Mouse (Mus musculus) heart, embryonic 15.5 days (tissue): ENCODE results near the gene Klc2. TPM values are rescaled to one million over a fixed set of nuclear protein-coding genes. Genes with fewer than 3 reads are reported as not detected.

ENCODE experiments used
- ATAC-seq: fragments of 200-750 bp; cut with Nextera tagmentation; replicated peaks from 2 replicates; pipeline ENCODE4 v1.8.0; 2017; ENCODE audit warnings: low read depth, moderate TSS enrichment; ENCODE audit not compliant: insufficient number of reproducible peaks, insufficient read depth, low FRiP score
- H3K27ac ChIP-seq: fragments of 300-500 bp; sonication (generic); 2 replicates; pipeline ENCODE4 v1.5.1; 2015; ENCODE audit warnings: mild to moderate bottlenecking, inconsistent platforms
- H3K27me3 ChIP-seq: fragments of 300-500 bp; sonication (generic); 2 replicates; pipeline ENCODE4 v1.6.1; 2015; ENCODE audit warnings: inconsistent platforms
- H3K36me3 ChIP-seq: fragments of 300-500 bp; sonication (generic); 2 replicates; pipeline ENCODE4 v1.6.1; 2015; ENCODE audit warnings: mild to moderate bottlenecking, inconsistent platforms
- H3K4me1 ChIP-seq: fragments of 300-500 bp; sonication (generic); replicated peaks from 2 replicates; pipeline ENCODE4 v1.6.1; 2015; ENCODE audit warnings: inconsistent platforms
- H3K4me2 ChIP-seq: fragments of 300-500 bp; sonication (generic); 2 replicates; pipeline ENCODE4 v1.6.1; 2015; ENCODE audit warnings: inconsistent platforms, mild to moderate bottlenecking, moderate library complexity
- H3K4me3 ChIP-seq: fragments of 300-500 bp; sonication (generic); 2 replicates; pipeline ENCODE4 v1.5.1; 2015; ENCODE audit warnings: mild to moderate bottlenecking, inconsistent platforms
- H3K9ac ChIP-seq: fragments of 300-500 bp; sonication (generic); 2 replicates; pipeline ENCODE4 v1.6.1; 2015; ENCODE audit warnings: mild to moderate bottlenecking, inconsistent platforms
- H3K9me3 ChIP-seq: fragments of 300-500 bp; sonication (generic); replicated peaks from 2 replicates; pipeline ENCODE4 v1.6.1; 2016; ENCODE audit warnings: inconsistent platforms
- WGBS: fragments of 180-500 bp; shearing (Covaris S2); methylation state at CpG from one replicate; pipeline ENCODE4 v1.1.7; 2015; ENCODE audit warnings: mixed read lengths; 5-methylcytosine and 5-hydroxymethylcytosine counted together
- polyA plus RNA-seq: library from polyadenylated mRNA; unstranded; fragments of >200 nt; fragmentation: Nextera tagmentation; extraction: Ambion mirVana; gene quantifications from 2 replicates; pipeline ENCODE4 v1.2.1, GENCODE M21; 2015

The Klc2 gene
- polyA plus RNA-seq, 1 experiment from 2014 or later = 17.1 TPM

DNA sequence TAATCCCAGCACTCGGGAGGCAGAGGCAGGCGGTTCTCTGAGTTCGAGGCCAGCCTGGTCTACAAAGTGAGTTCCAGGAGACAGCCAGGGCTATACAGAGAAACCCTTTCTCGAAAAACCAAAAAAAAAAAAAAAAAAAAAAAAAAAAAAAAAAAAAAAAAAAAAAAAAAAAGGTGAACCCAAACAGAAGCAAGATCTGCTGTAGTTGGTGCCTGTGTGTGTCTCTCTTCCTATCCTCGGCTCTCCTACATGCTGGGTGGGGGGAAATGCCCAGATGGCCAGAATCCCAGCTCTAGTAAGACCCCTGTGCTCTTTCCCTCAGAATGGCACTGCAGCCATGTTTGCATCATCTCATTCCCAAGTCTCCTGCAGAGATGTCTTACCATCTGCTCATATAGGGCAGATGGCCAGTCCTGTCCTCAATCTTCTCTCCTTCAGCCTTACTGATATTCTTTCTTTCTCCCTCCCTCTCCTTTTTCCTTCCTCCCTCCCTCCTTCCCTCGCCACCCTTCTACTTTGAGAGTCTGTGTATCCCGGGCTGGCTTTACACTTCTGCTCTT, 5.8 kb upstream of the Klc2 start:
- no peak overlapping the region for H3K4me2 ChIP-seq
- no peak for ATAC-seq
- no peaks in the 10 kb centered on the region for H3K9me3 ChIP-seq
- H3K9ac ChIP-seq = no peak overlapping the region
- H3K27ac ChIP-seq = no peak overlapping the region
- H3K4me1 ChIP-seq = peaks cover 6% of the 10 kb centered on the region; the same call in 1 of the 2 replicates
- H3K4me3 ChIP-seq = no peak overlapping the region
- H3K36me3 ChIP-seq = no peaks in the 10 kb centered on the region
- 56% methylated on average over 7 of the region's 7 CpGs for WGBS
- H3K27me3 ChIP-seq = no peaks in the 10 kb centered on the region

- WGBS = 76% methylated on average over 3 of the region's 3 CpGs
- no peak overlapping the region for H3K4me2 ChIP-seq
- H3K9me3 ChIP-seq = no peaks in the 10 kb centered on the region
- no peak for ATAC-seq
- no peak overlapping the region for H3K4me3 ChIP-seq
- H3K27me3 ChIP-seq = no peaks in the 10 kb centered on the region
- H3K27ac ChIP-seq = no peak overlapping the region
- no peaks in the 10 kb centered on the region for H3K36me3 ChIP-seq
- H3K9ac ChIP-seq = no peak overlapping the region
- H3K4me1 ChIP-seq = peaks cover 14% of the 10 kb centered on the region
Observed at GRCm38 (mm10) chr19:5123241-5123640, 4.9 kb upstream of the Klc2 start.

- no peak for ATAC-seq
- H3K4me3 ChIP-seq = no peak overlapping the region
- no peak overlapping the region for H3K9ac ChIP-seq
- no peak overlapping the region for H3K4me2 ChIP-seq
- 44% methylated on average over 10 of the region's 10 CpGs for WGBS
- no peaks in the 10 kb centered on the region for H3K27me3 ChIP-seq
- peaks cover 14% of the 10 kb centered on the region for H3K4me1 ChIP-seq
- H3K36me3 ChIP-seq = no peaks in the 10 kb centered on the region
- no peaks in the 10 kb centered on the region for H3K9me3 ChIP-seq
- no peak overlapping the region for H3K27ac ChIP-seq
Observed at GRCm38 (mm10) chr19:5122492-5122891, 4.1 kb upstream of the Klc2 start.

GRCm38 (mm10) chr19:5117494-5118383, 621 bp downstream of the Klc2 start:
- Histone ChIP-seq H3K27ac (peak overlapping the region; percentile 85), H3K36me3 (peaks cover 10% of the 10 kb centered on the region), H3K4me2 (peak overlapping the region; percentile 86), H3K4me3 (peak overlapping the region; percentile 80), H3K9me3 (no peaks in the 10 kb centered on the region), H3K27me3 (no peaks in the 10 kb centered on the region), H3K4me1 (peaks cover 17% of the 10 kb centered on the region), H3K9ac (peak overlapping the region; percentile 78)
- peak; percentile 85 for ATAC-seq
- WGBS = under 1% methylated on average over 81 of the region's 83 CpGs

DNA sequence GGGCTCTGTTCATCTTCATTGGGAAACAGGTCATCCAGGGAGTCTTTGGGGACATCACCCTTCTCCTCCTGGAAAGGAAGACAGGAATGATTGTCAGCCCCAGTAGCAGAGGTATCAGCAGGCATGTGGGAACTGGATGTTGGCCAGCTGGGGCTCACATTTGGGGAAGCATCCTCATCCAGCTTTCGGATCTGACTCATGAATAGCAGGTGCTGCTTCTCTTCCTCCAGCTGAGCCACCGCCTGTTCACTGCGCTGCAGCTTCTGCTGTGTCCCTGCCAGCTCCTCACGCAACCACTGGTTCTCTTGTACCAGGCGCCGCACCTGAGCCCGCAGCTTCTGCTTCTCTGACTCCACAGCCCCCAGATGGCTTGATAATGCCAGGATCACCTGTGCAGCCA, 4.6 kb downstream of the Klc2 start:
- H3K36me3 ChIP-seq = peaks cover 46% of the 10 kb centered on the region
- peaks cover 12% of the 10 kb centered on the region for H3K4me1 ChIP-seq
- no peak overlapping the region for H3K27ac ChIP-seq
- ATAC-seq = no peak
- H3K9me3 ChIP-seq = no peaks in the 10 kb centered on the region
- peak overlapping the region; percentile 28; the same call in 1 of the 2 replicates for H3K9ac ChIP-seq
- 87% methylated on average over 7 of the region's 7 CpGs for WGBS
- no peaks in the 10 kb centered on the region for H3K27me3 ChIP-seq
- no peak overlapping the region for H3K4me3 ChIP-seq
- H3K4me2 ChIP-seq = no peak overlapping the region

- Histone ChIP-seq H3K27me3 (no peaks in the 10 kb centered on the region), H3K36me3 (peaks cover 48% of the 10 kb centered on the region), H3K9ac (no peak overlapping the region), H3K27ac (no peak overlapping the region), H3K4me3 (no peak overlapping the region), H3K9me3 (no peaks in the 10 kb centered on the region), H3K4me1 (peaks cover 22% of the 10 kb centered on the region), H3K4me2 (no peak overlapping the region)
- 75% methylated on average over 19 of the region's 19 CpGs for WGBS
- no peak for ATAC-seq
Observed at GRCm38 (mm10) chr19:5109659-5110453, 8.5 kb downstream of the Klc2 start.

- Histone ChIP-seq H3K36me3 (peaks cover 57% of the 10 kb centered on the region), H3K9ac (no peak overlapping the region), H3K9me3 (no peaks in the 10 kb centered on the region), H3K27ac (no peak overlapping the region), H3K4me1 (peaks cover 22% of the 10 kb centered on the region), H3K4me3 (no peak overlapping the region), H3K27me3 (no peaks in the 10 kb centered on the region), H3K4me2 (no peak overlapping the region)
- ATAC-seq = no peak
- WGBS = 31% methylated on average over 4 of the region's 4 CpGs
Observed at GRCm38 (mm10) chr19:5108702-5109101, 9.7 kb downstream of the Klc2 start.

- no peak overlapping the region for H3K27ac ChIP-seq
- no peak for ATAC-seq
- WGBS = 24% methylated on average over 5 of the region's 5 CpGs
- H3K9me3 ChIP-seq = no peaks in the 10 kb centered on the region
- peaks cover 57% of the 10 kb centered on the region for H3K36me3 ChIP-seq
- H3K4me1 ChIP-seq = peaks cover 22% of the 10 kb centered on the region
- no peak overlapping the region for H3K4me2 ChIP-seq
- H3K9ac ChIP-seq = no peak overlapping the region
- H3K4me3 ChIP-seq = no peak overlapping the region
- H3K27me3 ChIP-seq = no peaks in the 10 kb centered on the region
Observed at GRCm38 (mm10) chr19:5108271-5108575, 10.1 kb downstream of the Klc2 start.

DNA sequence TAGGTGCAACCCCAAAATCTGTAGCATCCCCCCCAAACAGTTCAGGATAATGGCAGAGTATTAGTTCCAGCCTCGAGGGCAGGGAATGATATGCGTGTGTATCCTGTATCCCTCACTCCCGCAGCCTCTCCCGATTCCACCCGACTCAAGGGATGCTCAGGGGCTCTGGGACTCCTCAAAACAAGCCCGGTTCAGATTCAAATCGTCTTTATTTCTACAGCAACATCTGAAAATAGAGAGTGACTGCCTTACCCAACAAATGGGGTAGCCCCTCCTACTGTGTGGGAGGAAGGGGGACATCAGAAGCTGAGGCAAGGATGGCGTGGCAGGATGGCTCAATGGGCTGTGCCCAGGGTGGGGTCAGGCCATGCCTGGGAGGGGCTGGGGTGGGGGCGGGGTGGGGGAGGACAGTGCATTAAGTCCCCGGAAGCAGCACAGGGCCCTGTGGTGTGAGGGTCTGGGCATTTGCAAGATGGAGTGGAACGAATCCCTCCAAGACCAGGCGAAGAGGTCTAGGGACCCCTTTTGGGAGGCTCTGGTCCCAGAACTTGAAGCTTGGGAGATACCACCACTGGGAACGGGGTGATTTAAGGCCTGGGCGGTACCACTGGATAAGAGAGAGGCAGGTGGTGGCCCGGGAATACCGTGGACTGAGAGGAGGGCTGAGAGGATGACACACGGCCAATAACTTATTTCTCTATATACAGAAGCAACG, 10.6 kb downstream of the Klc2 start:
- Histone ChIP-seq H3K9ac (0 out of 2 replicates have a peak overlapping the region, but pooled peaks have one; percentile 39), H3K36me3 (peaks cover 59% of the 10 kb centered on the region), H3K4me2 (peak overlapping the region; percentile 87; the same call in 1 of the 2 replicates), H3K27ac (no peak overlapping the region; the same call in 1 of the 2 replicates), H3K27me3 (no peaks in the 10 kb centered on the region), H3K4me1 (peaks cover 22% of the 10 kb centered on the region), H3K4me3 (0 out of 2 replicates have a peak overlapping the region, but pooled peaks have one; percentile 88), H3K9me3 (no peaks in the 10 kb centered on the region)
- 70% methylated on average over 18 of the region's 18 CpGs for WGBS
- no peak for ATAC-seq

- peak within 1 kb of the TSS; percentile 88 for H3K4me3 ChIP-seq
- H3K36me3 ChIP-seq = peaks cover 62% of the 10 kb centered on the region
- under 1% methylated on average over 46 of the region's 46 CpGs for WGBS
- H3K27ac ChIP-seq = peak within 1 kb of the TSS; percentile 96
- no peaks in the 10 kb centered on the region for H3K9me3 ChIP-seq
- peak within 1 kb of the TSS; percentile 87 for H3K4me2 ChIP-seq
- ATAC-seq = peak; percentile 92
- H3K9ac ChIP-seq = peak within 1 kb of the TSS; percentile 90
- no peaks in the 10 kb centered on the region for H3K27me3 ChIP-seq
- H3K4me1 ChIP-seq = peaks cover 22% of the 10 kb centered on the region
Observed at GRCm38 (mm10) chr19:5106731-5107191, 11.6 kb downstream of the Klc2 start, which contains the start of gene Rab1b. Gene Rab1b (minus strand): TSS chr19:5107072.
